Mouse (Mus musculus): Measurements from ENCODE around the gene Cideb. TPM values are rescaled to one million over a fixed set of nuclear protein-coding genes. Genes with fewer than 3 reads are reported as not detected.

Gene Cideb
- total RNA-seq, 2 experiments from 2014 or later, result 0.56 to 0.83 TPM

GRCm38 (mm10) chr14:55727889-55728685 is 30.2 kb downstream of the Cideb start:
- intact Hi-C loops (cut with DNase I), result no loop called here

DNA sequence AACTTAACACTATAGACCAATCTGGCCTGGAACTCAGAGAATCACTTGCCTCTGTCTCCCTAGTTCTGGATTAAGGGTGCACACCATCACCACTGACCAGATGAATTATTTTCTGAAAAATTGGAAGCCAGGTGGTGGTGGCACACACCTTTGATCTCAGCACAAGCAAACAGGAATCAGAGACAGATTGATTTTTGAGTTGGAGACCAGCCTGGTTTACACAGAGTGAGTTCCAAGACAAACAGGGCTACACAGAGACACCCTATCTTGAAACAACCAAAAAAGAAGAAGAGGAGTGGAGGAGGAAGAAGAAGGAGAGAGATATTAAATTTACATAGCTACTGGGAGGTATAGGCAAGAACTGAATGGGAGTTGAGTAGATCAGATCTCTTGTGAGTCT is 32.0 kb downstream of the Cideb start:
- no peak for DNase-seq (ENCODE audit: low spot score)

More at GRCm38 (mm10) chr14:55727889-55728685, 30.2 kb downstream of the Cideb start:
- DNase-seq (ENCODE audit: low spot score), result no peak

GRCm38 (mm10) chr14:55724411-55724871 is 33.8 kb downstream of the Cideb start:
- DNase-seq (ENCODE audit: low spot score), result peak; percentile 28
- intact Hi-C loops (cut with DNase I), result no loop called here

More for the DNA sequence above, 32.0 kb downstream of the Cideb start:
- intact Hi-C loops (cut with DNase I), result no loop called here

DNA sequence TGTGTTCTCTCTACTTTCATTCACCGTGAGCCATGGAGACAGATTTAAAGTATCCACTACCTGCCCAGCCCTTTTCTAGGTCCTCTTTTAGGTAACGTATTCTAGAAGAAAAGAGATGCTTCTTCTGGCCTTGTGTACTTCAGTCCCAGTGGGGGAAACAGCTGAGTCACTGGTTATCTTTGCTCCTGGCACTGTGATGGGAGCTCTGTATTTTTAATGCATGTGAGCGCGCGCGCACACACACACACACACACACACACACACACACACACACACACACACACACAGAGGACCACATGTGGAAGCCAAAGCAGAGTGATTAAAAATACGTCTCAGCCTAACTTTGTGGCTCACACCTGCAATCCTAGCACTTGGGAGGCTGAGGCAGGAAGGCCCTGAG is 34.8 kb downstream of the Cideb start:
- intact Hi-C loops (cut with DNase I), result no loop called here
- DNase-seq (ENCODE audit: low spot score), result no peak

DNA sequence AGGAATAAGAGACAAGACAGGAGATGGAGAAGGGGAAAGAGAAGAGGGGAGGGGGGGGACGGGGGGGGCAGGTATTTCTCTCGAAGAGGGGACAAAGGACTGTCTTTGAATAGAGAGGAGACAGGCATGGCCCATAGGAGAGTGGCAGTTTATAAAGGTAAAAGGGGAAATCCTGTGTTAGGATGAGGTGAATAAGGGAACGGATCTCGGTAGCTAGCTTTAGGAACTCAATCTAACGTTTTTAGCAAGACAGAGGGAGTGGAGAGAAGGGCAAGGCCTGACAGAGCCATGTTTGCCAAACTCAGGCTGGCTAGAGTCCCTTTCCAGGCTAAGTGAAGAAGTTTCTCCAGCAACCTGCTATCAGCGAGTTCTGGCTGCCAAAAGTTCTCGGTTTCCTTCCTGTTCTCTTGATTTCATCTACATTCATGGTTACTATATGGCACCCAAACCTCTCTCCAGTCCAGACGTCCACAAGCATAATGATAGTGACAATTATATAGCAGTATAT is 35.8 kb downstream of the Cideb start:
- intact Hi-C loops (cut with DNase I), result no loop called here
- DNase-seq (ENCODE audit: low spot score), result no peak

- intact Hi-C loops (cut with DNase I), result loop anchor here (2.0 kb wide), 1 partner anchor 39 kb away; no protein-coding TSS in a partner anchor
- peak; percentile 76 for DNase-seq (ENCODE audit: low spot score)
These were observed 36.4 kb downstream of the Cideb start, which contains the start of gene Rabggta for GRCm38 (mm10) chr14:55721700-55722437. Gene Rabggta (minus strand): TSS chr14:55722263.

DNA sequence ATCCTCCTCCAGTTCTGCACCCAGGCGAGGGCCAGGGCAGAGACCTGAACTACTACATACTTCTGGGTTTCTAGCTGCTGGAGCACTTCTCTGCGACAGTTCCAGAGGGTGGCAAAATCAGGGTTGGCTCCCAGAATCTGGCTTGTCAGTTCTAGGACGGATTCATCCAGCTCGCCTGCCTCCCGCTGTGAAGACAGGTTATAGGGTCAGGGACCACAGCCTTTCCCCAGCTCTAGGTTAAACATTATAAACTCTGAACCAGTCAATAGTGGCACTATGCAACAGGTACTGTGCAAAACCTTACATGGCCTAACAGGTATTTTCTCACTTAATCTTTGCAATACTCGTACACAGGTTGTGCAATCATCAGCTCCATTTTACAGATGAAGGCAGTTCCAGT is 37.2 kb downstream of the Cideb start:
- intact Hi-C loops (cut with DNase I), result loop anchor here (2.0 kb wide), 1 partner anchor 38 kb away; no protein-coding TSS in a partner anchor
- no peak for DNase-seq (ENCODE audit: low spot score)

DNA sequence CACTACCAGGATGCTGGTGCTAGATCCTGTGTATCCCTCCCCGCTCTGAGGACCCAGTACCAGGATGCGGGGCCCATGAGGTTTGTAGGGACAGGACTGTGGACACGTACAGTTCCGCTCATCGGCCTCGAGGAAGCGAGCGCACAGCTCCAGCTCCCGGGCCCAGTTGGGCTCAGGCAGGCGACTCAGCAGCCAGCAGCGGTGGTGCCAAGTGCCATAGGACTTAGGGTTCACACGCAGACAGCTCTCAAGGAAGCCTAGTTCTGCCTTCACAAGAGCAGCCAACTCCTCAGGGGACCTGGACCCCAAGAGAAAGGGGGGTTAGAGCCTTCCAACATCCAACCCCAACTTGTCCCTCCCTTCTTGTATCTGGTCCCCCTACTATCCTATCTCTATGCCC is 37.6 kb downstream of the Cideb start:
- intact Hi-C loops (cut with DNase I), result loop anchor here (2.0 kb wide), 1 partner anchor 38 kb away; no protein-coding TSS in a partner anchor
- no peak for DNase-seq (ENCODE audit: low spot score)

- intact Hi-C loops (cut with DNase I), result loop anchor here (2.0 kb wide), 1 partner anchor 37 kb away; no protein-coding TSS in a partner anchor
- no peak for DNase-seq (ENCODE audit: low spot score)
These were observed 38.5 kb downstream of the Cideb start for GRCm38 (mm10) chr14:55719737-55720136.

GRCm38 (mm10) chr14:55716884-55717283 is 41.4 kb downstream of the Cideb start:
- intact Hi-C loops (cut with DNase I), result no loop called here
- DNase-seq (ENCODE audit: low spot score), result no peak

- intact Hi-C loops (cut with DNase I), result no loop called here
- DNase-seq (ENCODE audit: low spot score), result no peak
These were observed 42.0 kb downstream of the Cideb start for GRCm38 (mm10) chr14:55716271-55716670.

- DNase-seq (ENCODE audit: low spot score), result no peak
- intact Hi-C loops (cut with DNase I), result no loop called here
These were observed 43.4 kb downstream of the Cideb start for GRCm38 (mm10) chr14:55714893-55715292.

- no peak for DNase-seq (ENCODE audit: low spot score)
- intact Hi-C loops (cut with DNase I), result no loop called here
These were observed 44.5 kb downstream of the Cideb start, which contains the start of gene Tgm1 for GRCm38 (mm10) chr14:55713729-55714122. Gene Tgm1 (minus strand): TSS chr14:55713926.

- intact Hi-C loops (cut with DNase I), result no loop called here
- DNase-seq (ENCODE audit: low spot score), result no peak
These were observed 45.1 kb downstream of the Cideb start for GRCm38 (mm10) chr14:55713007-55713728.

DNA sequence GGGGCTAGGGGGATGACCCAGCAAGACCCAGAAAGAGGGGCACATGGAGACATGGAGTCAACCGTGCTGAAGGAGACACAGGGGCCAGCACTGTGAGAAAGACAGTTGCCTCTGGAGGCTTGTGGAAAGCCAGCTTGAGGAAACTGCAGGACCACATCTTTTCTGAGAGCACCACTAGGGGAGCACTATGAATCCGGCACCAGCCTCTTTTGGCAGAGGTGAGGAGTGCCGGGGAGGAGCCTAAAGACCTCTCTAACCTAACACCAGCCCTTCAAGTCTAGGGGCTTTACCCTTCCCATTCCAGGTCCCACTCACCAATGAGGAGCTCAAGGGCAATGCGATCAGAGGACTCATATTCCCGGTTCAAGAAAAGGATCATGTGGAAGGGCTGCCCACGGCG is 46.5 kb downstream of the Cideb start:
- no peak for DNase-seq (ENCODE audit: low spot score)
- intact Hi-C loops (cut with DNase I), result no loop called here

- intact Hi-C loops (cut with DNase I), result no loop called here
- DNase-seq (ENCODE audit: low spot score), result no peak
These were observed 48.7 kb downstream of the Cideb start for GRCm38 (mm10) chr14:55709509-55709908.

- no peak for DNase-seq (ENCODE audit: low spot score)
These were observed 50.9 kb downstream of the Cideb start for GRCm38 (mm10) chr14:55707397-55707796.

GRCm38 (mm10) chr14:55706051-55706600 is 52.1 kb downstream of the Cideb start:
- intact Hi-C loops (cut with DNase I), result no loop called here
- DNase-seq (ENCODE audit: low spot score), result no peak

More at GRCm38 (mm10) chr14:55707397-55707796, 50.9 kb downstream of the Cideb start:
- intact Hi-C loops (cut with DNase I), result no loop called here
